Mouse (Mus musculus): Measurements from ENCODE around the gene Dact2.

Dact2 gene

GRCm38 (mm10) chr17:14213976-14214529 lies 9.9 kb upstream of the Dact2 start:
- DNase-seq (ENCODE audit: inconsistent age in 2 of 2, low spot score in 1 of 2): peak; percentile 55 to 78

DNA sequence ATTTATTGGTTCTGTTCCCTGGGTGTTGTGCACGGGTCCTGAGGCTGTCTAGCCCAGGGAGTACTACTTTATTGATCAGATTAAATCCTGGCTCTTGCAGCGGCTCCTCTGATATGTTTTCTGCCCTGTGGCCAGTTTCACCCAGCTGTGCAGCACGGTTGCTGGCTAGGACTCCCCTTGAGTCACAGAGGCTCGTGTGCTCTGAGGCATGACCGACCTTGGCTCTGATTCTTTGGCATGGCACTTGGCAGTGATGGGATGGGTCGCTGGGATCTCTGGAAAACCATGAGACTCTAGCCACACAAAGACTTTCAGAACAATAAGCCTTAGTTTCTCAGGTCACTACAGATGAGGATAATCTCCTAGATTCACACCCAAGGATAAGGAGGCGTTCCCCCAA lies 8.7 kb upstream of the Dact2 start:
- peak; percentile 67 to 85 for DNase-seq (ENCODE audit: inconsistent age in 2 of 2, low spot score in 1 of 2)

DNA sequence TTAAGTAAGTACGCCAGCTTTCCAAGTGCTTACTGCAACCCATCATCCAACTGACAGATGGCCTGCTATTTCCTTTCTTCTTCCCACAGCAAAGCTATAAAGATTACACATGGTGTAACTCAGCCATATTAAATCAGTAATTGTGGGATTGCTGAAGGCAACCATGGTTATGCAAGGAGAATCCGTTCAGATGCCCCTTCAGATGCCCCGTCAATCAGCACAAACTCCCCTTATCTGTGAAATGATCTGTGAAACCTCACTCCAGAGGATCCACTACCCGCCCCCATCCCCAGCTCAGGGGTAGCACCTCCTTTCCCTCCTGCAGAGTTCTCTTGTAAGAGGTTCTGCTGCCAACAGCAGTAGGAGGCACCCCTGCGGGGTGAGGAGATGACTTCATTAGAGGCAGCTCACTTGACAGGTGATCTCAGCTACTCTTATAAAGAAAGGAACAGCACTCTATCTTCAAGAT lies 3.0 kb upstream of the Dact2 start:
- DNase-seq (ENCODE audit: inconsistent age in 2 of 2, low spot score in 1 of 2): no peak

- peak; percentile 66 to 88 for DNase-seq (ENCODE audit: inconsistent age in 2 of 2, low spot score in 1 of 2)
Observed at GRCm38 (mm10) chr17:14206062-14206461, 2.0 kb upstream of the Dact2 start.

DNA sequence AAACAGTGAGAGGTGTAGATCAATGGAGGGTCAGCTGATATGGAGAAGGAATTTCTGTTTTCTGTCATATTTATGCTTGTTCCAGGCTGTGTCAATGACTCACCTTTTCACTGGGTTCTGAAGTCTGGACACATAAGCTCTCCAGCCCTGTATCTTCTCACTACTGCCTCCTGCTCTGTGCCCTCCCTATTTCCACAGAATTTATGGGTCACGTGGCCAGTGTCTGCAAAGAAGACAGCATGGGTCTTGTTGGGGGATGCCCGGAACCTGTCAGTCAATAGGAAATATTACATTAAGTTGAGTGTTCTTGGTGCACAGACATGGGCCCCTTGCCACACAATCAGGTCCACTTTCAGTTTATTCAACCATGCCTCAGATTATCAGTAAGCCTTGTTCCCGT lies 1.1 kb upstream of the Dact2 start:
- no peak for DNase-seq (ENCODE audit: inconsistent age in 2 of 2, low spot score in 1 of 2)

GRCm38 (mm10) chr17:14203121-14203941 lies 773 bp downstream of the Dact2 start:
- DNase-seq (ENCODE audit: inconsistent age in 2 of 2, low spot score in 1 of 2): peak in 1 of 2 experiments; percentile 61

GRCm38 (mm10) chr17:14202291-14203030 lies 1.6 kb downstream of the Dact2 start:
- DNase-seq (ENCODE audit: inconsistent age in 2 of 2, low spot score in 1 of 2): peak in 1 of 2 experiments; percentile 35

- DNase-seq (ENCODE audit: inconsistent age in 2 of 2, low spot score in 1 of 2): peak in 1 of 2 experiments; percentile 64
Observed at GRCm38 (mm10) chr17:14201281-14201787, 2.8 kb downstream of the Dact2 start.

GRCm38 (mm10) chr17:14200206-14200605 lies 3.9 kb downstream of the Dact2 start:
- peak in 1 of 2 experiments; percentile 15 for DNase-seq (ENCODE audit: inconsistent age in 2 of 2, low spot score in 1 of 2)

GRCm38 (mm10) chr17:14199621-14200020 lies 4.5 kb downstream of the Dact2 start:
- peak in 1 of 2 experiments; percentile 20 for DNase-seq (ENCODE audit: inconsistent age in 2 of 2, low spot score in 1 of 2)

GRCm38 (mm10) chr17:14192924-14193323 lies 11.2 kb downstream of the Dact2 start:
- DNase-seq (ENCODE audit: inconsistent age in 2 of 2, low spot score in 1 of 2): no peak

DNA sequence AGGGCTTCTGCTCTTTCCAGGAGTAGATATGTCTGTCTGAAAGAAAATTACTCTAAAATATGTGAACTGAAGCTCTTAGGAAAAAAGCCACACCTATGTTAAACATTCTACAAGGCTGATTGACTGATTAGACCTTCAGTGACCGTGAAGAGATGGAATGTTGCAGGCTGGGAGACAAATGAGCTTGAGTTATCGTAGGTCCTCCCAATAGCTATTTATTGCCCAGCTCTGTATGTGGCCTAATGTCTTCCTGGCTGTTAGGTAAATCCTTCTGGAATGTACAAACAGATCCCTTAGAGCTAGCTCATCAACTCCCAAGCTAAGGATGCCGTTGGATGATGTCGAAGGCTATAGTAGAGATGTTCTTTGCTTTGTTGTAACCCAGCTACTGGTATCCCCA lies 11.7 kb downstream of the Dact2 start:
- DNase-seq (ENCODE audit: inconsistent age in 2 of 2, low spot score in 1 of 2): no peak

DNA sequence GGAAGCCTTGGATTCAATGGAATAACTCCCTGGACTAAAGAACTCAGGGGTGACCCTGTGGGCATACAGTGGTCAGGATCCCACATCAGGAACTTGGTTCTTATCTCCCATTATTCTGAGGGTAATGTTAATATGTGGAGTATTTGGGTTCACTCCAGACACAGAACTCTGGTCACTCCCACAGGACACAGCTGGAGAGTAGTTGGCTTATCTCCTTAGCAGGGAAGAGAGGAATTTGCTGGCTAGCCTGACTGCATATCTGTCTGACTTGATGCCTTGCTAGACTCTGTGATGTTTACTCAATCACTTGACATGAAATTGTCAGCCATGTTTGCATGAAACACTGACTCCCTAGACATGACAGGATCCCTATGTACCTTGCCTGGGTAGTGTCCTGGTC lies 15.6 kb downstream of the Dact2 start:
- no peak for DNase-seq (ENCODE audit: inconsistent age in 2 of 2, low spot score in 1 of 2)

DNA sequence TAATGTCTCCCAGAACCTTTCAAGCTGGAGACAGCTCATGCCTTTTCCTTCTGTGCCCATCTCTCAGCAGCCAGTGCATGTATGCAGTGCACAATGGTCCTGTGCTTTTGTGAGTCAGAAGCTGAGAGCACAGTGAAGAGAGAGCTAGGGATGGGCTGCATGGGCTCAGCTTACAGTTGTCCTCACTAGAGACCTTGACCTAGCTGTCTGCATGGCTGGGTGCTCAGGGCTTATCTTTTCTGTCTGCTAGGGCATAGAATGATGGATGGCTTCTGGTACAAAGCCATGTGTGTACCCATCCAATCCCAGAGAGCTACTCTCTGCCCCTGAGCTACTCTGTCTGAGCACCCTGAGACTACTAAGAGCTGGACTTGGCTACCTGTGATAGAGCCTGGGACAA lies 17.0 kb downstream of the Dact2 start:
- DNase-seq (ENCODE audit: inconsistent age in 2 of 2, low spot score in 1 of 2): peak; percentile 82 to 88

DNA sequence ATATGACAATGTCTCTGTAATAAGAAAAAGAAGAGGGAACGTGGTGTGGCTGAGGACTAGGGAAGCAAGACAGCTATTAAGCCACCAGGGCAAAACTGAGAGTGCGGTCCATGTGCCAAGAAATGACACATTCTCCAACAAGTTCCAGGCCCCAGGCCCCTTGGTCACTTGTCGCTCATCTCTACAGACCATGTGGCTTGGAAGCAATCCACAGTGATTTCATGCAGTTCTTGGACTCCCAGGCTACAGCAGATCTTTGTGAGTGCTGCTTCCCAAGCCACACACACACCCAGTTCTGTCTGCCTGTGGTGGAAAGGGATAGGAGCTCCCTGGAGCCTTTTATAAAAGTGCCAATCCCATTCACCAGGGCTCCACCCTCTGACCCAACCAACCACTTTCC lies 17.9 kb downstream of the Dact2 start:
- peak in 1 of 2 experiments; percentile 24 for DNase-seq (ENCODE audit: inconsistent age in 2 of 2, low spot score in 1 of 2)

GRCm38 (mm10) chr17:14184192-14184814 lies 19.8 kb downstream of the Dact2 start:
- DNase-seq (ENCODE audit: inconsistent age in 2 of 2, low spot score in 1 of 2): no peak

DNA sequence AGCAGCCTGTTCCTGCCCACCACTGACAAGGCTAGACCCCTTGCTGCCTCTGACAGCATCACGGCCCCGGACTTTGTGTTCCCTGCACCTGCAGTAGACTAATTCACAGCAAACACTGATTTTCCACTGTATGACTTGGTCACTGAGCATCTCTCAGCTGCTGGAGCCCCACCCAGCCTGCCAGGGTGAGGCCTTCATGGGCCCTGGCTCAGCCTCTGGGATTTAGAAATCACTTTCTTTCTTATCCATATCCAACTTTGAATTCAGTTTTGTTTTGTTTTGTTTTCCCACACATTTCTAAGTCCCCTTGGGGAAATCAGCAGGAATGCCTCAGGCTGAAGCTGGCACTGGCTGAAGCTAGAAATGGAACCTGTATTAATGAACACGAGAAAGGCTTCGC lies 20.4 kb downstream of the Dact2 start:
- no peak for DNase-seq (ENCODE audit: inconsistent age in 2 of 2, low spot score in 1 of 2)

GRCm38 (mm10) chr17:14182860-14183259 lies 21.2 kb downstream of the Dact2 start:
- no peak for DNase-seq (ENCODE audit: inconsistent age in 2 of 2, low spot score in 1 of 2)

DNA sequence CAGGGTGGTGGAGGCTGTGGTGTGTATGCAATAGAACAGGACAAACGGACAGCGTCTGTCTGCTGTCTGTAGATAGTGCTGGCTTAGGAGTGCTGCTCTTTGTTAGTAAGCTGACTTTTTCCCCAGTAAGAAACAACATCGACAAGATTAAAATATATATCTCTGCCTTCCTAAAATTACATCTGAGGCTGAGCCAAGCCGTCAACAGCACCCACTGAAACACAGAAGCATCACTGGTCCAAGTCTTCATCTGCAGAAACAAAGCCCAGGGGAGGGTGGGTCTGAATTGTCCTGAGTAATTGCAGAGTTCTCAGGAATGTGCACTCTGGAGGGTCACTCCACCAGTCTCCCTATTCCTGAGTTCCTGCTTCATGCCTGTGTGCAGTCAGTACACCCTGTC lies 25.2 kb downstream of the Dact2 start:
- DNase-seq (ENCODE audit: inconsistent age in 2 of 2, low spot score in 1 of 2): no peak

DNA sequence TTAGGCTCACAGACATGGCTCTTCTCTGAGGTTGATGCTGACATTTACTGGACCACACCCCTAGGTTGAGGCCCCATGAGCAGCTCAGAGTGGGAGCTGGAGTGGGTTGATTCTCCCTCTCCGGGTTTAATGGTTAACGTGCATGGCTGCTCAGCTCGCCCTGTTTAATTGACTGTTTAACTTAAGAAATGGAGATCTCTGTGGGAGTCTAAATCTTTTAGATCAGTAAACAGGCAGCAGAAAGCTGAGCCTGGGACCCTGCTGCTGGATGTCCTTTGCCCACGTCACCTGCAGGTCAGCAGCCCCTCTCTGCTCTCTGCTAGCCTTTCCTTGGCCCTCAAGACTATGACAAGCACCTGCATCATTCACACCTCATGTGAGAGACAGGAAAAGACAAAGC lies 25.6 kb downstream of the Dact2 start:
- no peak for DNase-seq (ENCODE audit: inconsistent age in 2 of 2, low spot score in 1 of 2)

- no peak for DNase-seq (ENCODE audit: inconsistent age in 2 of 2, low spot score in 1 of 2)
Observed at GRCm38 (mm10) chr17:14178049-14178448, 26.1 kb downstream of the Dact2 start.
